Mouse (Mus musculus) left cerebral cortex, adult 18-20 months (tissue): ENCODE measurements at regions not wholly inside any gene's neighbourhood (a gene's known extent, or its start where the extent isn't known, plus 50 kb on each side); places are given as distances from the start of the nearest gene placed in this dataset.

Experiments used
- DNase-seq, 2 experiments: peaks; one replicate each; pipeline ENCODE4 v3.0.0; 2021 to 2022; ENCODE audit warnings: low spot score in 2 of 2, mixed read lengths in 1 of 2

GRCm38 (mm10) chr15:45612954-45613353 is 5478.8 kb downstream of the 9330182O14Rik start:
- peak in 1 of 2 experiments; percentile 1 for DNase-seq

- DNase-seq: no peak
Observed at GRCm38 (mm10) chr15:45646256-45646655, 5512.1 kb downstream of the 9330182O14Rik start.

GRCm38 (mm10) chr15:45663601-45664000 is 5529.4 kb downstream of the 9330182O14Rik start:
- no peak for DNase-seq

GRCm38 (mm10) chr15:45689446-45689845 is 5555.3 kb downstream of the 9330182O14Rik start:
- DNase-seq: no peak

- no peak for DNase-seq
Observed at GRCm38 (mm10) chr15:45690026-45690425, 5555.9 kb downstream of the 9330182O14Rik start.

GRCm38 (mm10) chr15:45711109-45711508 is 5576.9 kb downstream of the 9330182O14Rik start:
- DNase-seq: no peak

- no peak for DNase-seq
Observed at GRCm38 (mm10) chr15:45730370-45731153, 5596.4 kb downstream of the 9330182O14Rik start.

- DNase-seq: peak in 1 of 2 experiments; percentile 1
Observed at GRCm38 (mm10) chr15:45763225-45763624, 5629.1 kb downstream of the 9330182O14Rik start.
